Mouse (Mus musculus) kidney, postnatal 0 days (tissue): ENCODE data around the gene Ankrd50. TPM values are rescaled to one million over a fixed set of nuclear protein-coding genes. Genes with fewer than 3 reads are reported as not detected.

ENCODE experiments used
- ATAC-seq: fragments of 200-750 bp; cut with Nextera tagmentation; replicated peaks from 2 replicates; pipeline ENCODE4 v1.8.0; 2017; ENCODE audit warnings: low read depth, moderate number of reproducible peaks, moderate TSS enrichment, moderate library complexity; ENCODE audit not compliant: low FRiP score
- DNase-seq: peaks from one replicate; pipeline ENCODE4 v3.0.0-alpha.2; 2016; ENCODE audit warnings: low spot score
- H3K27ac ChIP-seq: fragments of 300-500 bp; sonication (generic); 2 replicates; pipeline ENCODE4 v1.5.1; 2014; ENCODE audit warnings: mild to moderate bottlenecking
- H3K27me3 ChIP-seq: fragments of 300-500 bp; sonication (generic); 2 replicates; pipeline ENCODE4 v1.6.1; 2014; ENCODE audit warnings: low read length, mixed read lengths; ENCODE audit not compliant: insufficient read depth
- H3K36me3 ChIP-seq: fragments of 300-500 bp; sonication (generic); 2 replicates; pipeline ENCODE4 v1.6.1; 2014; ENCODE audit warnings: low read length, mixed read lengths; ENCODE audit not compliant: insufficient read depth
- H3K4me1 ChIP-seq: fragments of 300-500 bp; sonication (generic); replicated peaks from 2 replicates; pipeline ENCODE4 v1.6.1; 2014; ENCODE audit warnings: antibody characterized with exemption, low read length, mixed read lengths; ENCODE audit not compliant: insufficient read depth
- H3K4me2 ChIP-seq: fragments of 300-500 bp; sonication (generic); 2 replicates; pipeline ENCODE4 v1.6.1; 2014; ENCODE audit warnings: mild to moderate bottlenecking, low read length, moderate library complexity, mixed read lengths
- H3K4me3 ChIP-seq: fragments of 300-500 bp; sonication (generic); replicated peaks from 2 replicates; pipeline ENCODE4 v1.5.1; 2014; ENCODE audit warnings: low read depth, low read length
- H3K9ac ChIP-seq: fragments of 300-500 bp; sonication (generic); 2 replicates; pipeline ENCODE4 v1.6.1; 2014; ENCODE audit warnings: low read depth, low read length
- H3K9me3 ChIP-seq: fragments of 300-500 bp; sonication (generic); replicated peaks from 2 replicates; pipeline ENCODE4 v1.6.1; 2016; ENCODE audit warnings: low read length, inconsistent platforms, mixed read lengths
- CTCF ChIP-seq: IDR thresholded peaks from 2 replicates; pipeline ENCODE4 v1.5.1; 2016; ENCODE audit warnings: antibody characterized with exemption, low read depth, mild to moderate bottlenecking, moderate library complexity
- WGBS: fragments of 180-500 bp; shearing (Covaris S2); extraction: QIAGEN DNeasy Blood & Tissue Kit; methylation state at CpG from one replicate; pipeline ENCODE4 v1.1.7; 2014; 5-methylcytosine and 5-hydroxymethylcytosine counted together
- polyA plus RNA-seq: library from polyadenylated mRNA; unstranded; fragments of >200 nt; fragmentation: Nextera tagmentation; extraction: Ambion mirVana; gene quantifications from 2 replicates; pipeline ENCODE4 v1.2.1, GENCODE M21; 2015

Ankrd50 gene
- polyA plus RNA-seq, 1 experiment from 2014 or later, result 15.3 TPM

DNA sequence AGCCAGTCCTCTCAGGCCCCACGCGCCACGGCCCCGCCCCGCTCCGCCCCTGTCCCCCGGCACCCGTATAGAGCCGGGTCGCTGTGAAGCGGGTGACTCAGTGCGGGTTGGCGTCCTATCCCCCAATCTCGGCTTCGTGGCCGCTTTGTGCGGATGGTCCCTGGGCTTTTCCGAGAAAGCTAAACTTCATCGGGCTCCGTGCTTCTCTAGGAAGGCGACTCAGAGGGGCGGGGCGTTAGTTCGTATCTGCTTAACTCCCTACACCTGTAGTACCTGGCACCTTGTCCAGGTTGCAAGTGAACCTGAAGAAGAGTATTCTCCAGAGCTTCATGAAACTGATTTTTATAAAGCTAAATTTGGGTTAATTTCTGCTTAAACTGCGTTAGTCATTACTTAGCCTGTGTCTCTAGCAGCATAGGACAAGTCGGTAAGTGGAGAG, 482 bp upstream of the Ankrd50 start:
- DNase-seq (no peak), ATAC-seq (no peak; the same call in 1 of the 2 replicates)
- WGBS, result 2% methylated on average over 26 of the region's 26 CpGs
- Histone ChIP-seq H3K9ac (peak overlapping the region; percentile 47), H3K36me3 (no peaks in the 10 kb centered on the region), H3K4me1 (peaks cover 13% of the 10 kb centered on the region; the same call in 1 of the 2 replicates), H3K4me2 (peak overlapping the region; percentile 50), H3K27me3 (no peaks in the 10 kb centered on the region), H3K9me3 (no peaks in the 10 kb centered on the region), H3K27ac (peak overlapping the region; percentile 20; the same call in 1 of the 2 replicates), H3K4me3 (peak overlapping the region; percentile 98)
- TF ChIP-seq CTCF, result no peak

DNA sequence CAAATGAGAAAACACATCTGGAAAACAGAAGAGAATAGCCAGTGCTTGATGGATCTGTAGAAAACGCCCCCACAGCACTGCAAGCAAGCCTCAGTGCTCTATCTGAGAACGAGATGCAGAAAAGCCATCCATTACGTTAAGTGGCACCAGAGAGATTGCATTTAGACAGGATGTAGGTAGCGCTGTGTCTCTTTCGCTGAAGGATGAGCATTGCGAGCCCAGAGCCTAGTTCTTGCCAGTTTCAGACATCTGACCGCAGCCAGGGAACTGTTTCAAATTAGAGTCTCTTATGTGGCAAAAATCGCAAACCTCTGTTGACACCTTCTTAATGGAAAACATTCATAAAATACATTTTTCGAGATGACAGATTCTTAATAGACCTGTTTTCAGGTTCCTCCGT, 1.1 kb downstream of the Ankrd50 start:
- H3K4me2 ChIP-seq, result peak overlapping the region; percentile 68
- H3K27me3 ChIP-seq, result no peaks in the 10 kb centered on the region
- H3K9me3 ChIP-seq, result no peaks in the 10 kb centered on the region
- peak overlapping the region; percentile 89 for H3K9ac ChIP-seq
- peaks cover 13% of the 10 kb centered on the region; the same call in 1 of the 2 replicates for H3K4me1 ChIP-seq
- 11% methylated on average over 10 of the region's 10 CpGs for WGBS
- no peaks in the 10 kb centered on the region for H3K36me3 ChIP-seq
- H3K27ac ChIP-seq, result no peak overlapping the region; the same call in 1 of the 2 replicates
- peak overlapping the region; percentile 98 for H3K4me3 ChIP-seq
- peak; percentile 73 for DNase-seq
- TF ChIP-seq CTCF, result no peak
- no peak for ATAC-seq

DNA sequence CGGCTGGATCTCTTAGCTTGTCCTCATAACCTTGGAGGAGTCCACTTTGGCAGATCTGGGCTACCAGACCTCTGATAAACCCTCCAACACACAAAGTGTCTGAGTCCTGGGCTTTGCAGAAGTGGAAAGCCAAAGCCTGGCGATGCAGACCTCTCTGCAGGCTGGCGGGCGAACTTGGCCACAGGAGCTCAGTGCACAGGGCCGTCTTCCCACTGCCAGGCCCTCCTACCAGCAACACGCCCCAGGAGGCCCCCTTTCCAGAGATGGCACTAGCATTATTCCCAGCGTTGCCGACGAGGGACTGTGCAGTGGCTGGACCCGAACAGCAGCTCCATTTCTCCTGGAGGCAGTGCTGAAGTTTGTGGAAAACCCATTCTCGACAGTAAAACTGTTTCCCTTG, 1.9 kb downstream of the Ankrd50 start:
- no peak for TF ChIP-seq CTCF
- no peaks in the 10 kb centered on the region for H3K27me3 ChIP-seq
- WGBS, result 36% methylated on average over 11 of the region's 11 CpGs
- peaks cover 13% of the 10 kb centered on the region; the same call in 1 of the 2 replicates for H3K4me1 ChIP-seq
- no peaks in the 10 kb centered on the region for H3K36me3 ChIP-seq
- peak overlapping the region; percentile 98 for H3K4me3 ChIP-seq
- H3K27ac ChIP-seq, result no peak overlapping the region
- ATAC-seq (no peak), DNase-seq (no peak)
- peak overlapping the region; percentile 89 for H3K9ac ChIP-seq
- peak overlapping the region; percentile 68 for H3K4me2 ChIP-seq
- H3K9me3 ChIP-seq, result no peaks in the 10 kb centered on the region

DNA sequence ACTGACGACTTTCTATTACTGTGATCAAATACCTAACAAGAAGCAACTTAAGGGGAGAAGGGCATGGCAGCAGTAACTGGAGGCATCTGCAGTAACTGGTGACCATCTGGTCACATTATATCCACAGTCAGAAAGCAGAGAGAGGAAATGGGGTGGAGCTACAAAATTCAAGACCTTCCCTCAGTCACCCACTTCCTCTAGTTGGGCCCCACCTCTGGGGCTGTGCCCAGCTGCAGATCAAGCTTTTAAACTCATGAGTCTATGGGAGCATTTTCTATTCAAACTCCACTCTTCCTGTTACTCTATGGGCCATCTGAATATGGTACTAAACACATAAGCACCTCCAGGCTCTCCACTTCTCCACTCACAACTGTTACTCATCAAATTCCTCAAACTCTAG, 3.5 kb downstream of the Ankrd50 start:
- ATAC-seq (no peak), DNase-seq (peak; percentile 36)
- TF ChIP-seq CTCF, result no peak
- Histone ChIP-seq H3K4me2 (peak overlapping the region; percentile 42), H3K4me1 (peaks cover 17% of the 10 kb centered on the region), H3K4me3 (0 out of 2 replicates have a peak overlapping the region, but pooled peaks have one; percentile 8), H3K27me3 (no peaks in the 10 kb centered on the region), H3K9ac (no peak overlapping the region), H3K27ac (no peak overlapping the region), H3K9me3 (no peaks in the 10 kb centered on the region), H3K36me3 (no peaks in the 10 kb centered on the region)
- WGBS, result 68% methylated on average over 1 of the region's 1 CpGs

DNA sequence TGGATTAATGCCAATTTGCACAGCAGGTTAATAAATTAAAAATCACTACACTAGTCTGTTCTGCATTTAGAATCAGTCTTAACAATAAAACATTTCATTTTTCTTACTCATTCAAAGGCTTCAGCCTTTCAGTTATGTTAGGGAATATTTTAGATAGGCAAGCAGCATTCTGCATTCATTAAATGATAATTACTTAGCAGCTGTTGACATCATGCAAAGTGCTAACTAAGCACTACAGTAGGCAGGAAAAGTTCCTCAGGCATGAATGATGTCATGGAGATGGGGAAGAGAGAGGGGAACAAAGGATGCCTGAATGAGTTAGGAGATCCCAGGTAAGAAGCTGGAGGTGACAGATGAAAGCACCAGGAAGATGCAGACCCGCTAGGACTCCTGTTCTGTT, 6.7 kb downstream of the Ankrd50 start:
- Histone ChIP-seq H3K9me3 (no peaks in the 10 kb centered on the region), H3K4me3 (no peak overlapping the region), H3K36me3 (0 out of 2 replicates have a peak, but pooled peaks cover 4% of the 10 kb centered on the region), H3K9ac (no peak overlapping the region), H3K4me2 (no peak overlapping the region), H3K4me1 (peaks cover 27% of the 10 kb centered on the region), H3K27me3 (no peaks in the 10 kb centered on the region), H3K27ac (no peak overlapping the region)
- no peak for ATAC-seq
- TF ChIP-seq CTCF, result no peak
- no peak for DNase-seq
- WGBS, result 86% methylated on average over 1 of the region's 1 CpGs

DNA sequence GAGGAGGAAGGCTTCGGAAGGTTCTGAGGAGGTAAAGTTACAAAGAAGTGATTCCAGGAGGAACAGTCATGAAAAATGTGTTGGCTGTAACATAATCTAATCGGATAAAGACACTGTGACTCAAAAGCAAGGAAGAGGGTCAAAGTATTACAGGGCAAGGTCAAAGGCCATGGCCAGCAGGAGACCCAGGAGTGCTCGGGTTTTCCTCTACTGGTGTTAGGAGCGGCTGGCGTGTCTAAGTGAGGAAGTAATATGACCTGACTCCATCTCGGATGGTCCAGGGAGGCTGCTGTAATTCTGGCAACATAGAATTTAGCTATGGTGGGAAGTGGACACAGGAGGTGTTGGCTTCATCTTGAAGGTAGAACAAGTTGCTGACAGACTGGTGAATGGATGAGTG, 9.1 kb downstream of the Ankrd50 start:
- H3K4me2 ChIP-seq, result no peak overlapping the region
- no peak for TF ChIP-seq CTCF
- ATAC-seq, result no peak

DNA sequence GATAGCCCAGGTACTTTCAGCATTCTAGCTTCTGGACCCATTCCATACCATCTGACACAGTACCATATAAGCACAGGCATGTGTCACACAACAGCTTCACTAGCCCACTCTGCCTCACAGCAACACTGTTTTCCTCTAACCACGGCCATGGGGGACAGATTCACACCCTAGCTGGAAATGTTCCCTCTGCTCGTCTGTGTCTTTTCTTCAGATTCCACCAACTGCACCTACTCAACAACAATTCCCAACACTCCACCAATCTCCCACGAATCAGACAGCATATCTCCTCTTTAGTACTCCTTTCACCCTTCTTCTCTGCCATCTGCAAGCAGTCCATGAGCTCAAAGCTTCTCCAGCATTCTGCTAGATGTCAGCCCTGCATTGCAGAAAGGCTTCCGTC, 11.5 kb downstream of the Ankrd50 start:
- H3K4me1 ChIP-seq, result peaks cover 18% of the 10 kb centered on the region
- no peak overlapping the region for H3K9ac ChIP-seq
- WGBS, result 89% methylated on average over 4 of the region's 4 CpGs
- H3K36me3 ChIP-seq, result 0 out of 2 replicates have a peak, but pooled peaks cover 8% of the 10 kb centered on the region
- DNase-seq (no peak), ATAC-seq (no peak)
- H3K27me3 ChIP-seq, result no peaks in the 10 kb centered on the region
- no peak overlapping the region for H3K27ac ChIP-seq
- H3K9me3 ChIP-seq, result no peaks in the 10 kb centered on the region
- TF ChIP-seq CTCF, result no peak
- no peak overlapping the region for H3K4me3 ChIP-seq
- no peak overlapping the region for H3K4me2 ChIP-seq

More for the DNA sequence above, 9.1 kb downstream of the Ankrd50 start:
- 43% methylated on average over 6 of the region's 6 CpGs for WGBS
- no peak overlapping the region for H3K27ac ChIP-seq
- H3K9ac ChIP-seq, result no peak overlapping the region
- peaks cover 19% of the 10 kb centered on the region for H3K4me1 ChIP-seq
- no peak overlapping the region for H3K4me3 ChIP-seq
- H3K36me3 ChIP-seq, result 0 out of 2 replicates have a peak, but pooled peaks cover 6% of the 10 kb centered on the region
- no peak for DNase-seq
- no peaks in the 10 kb centered on the region for H3K9me3 ChIP-seq
- no peaks in the 10 kb centered on the region for H3K27me3 ChIP-seq
